8 mouse cellular contexts compared by ENCODE assay signal in genomic region chr7:27490543-27491329, GRCm38 (mm10). TPM values are rescaled to one million over a fixed set of nuclear protein-coding genes. Genes with fewer than 3 reads are reported as not detected.
DNase-seq lines count a peak whose midpoint lies in the region; ATAC-seq lines count a peak whose summit lies in the region.

No protein-coding gene starts in this region.

- DNase-seq in B cell, adult 2 months = peak; percentile 93 to 94
- peak; percentile 93 for DNase-seq in brain, adult 2 months (ENCODE audit: low read depth, low spot score)
- peak; percentile 97 for DNase-seq in heart, embryonic 10.5 days (ENCODE audit: low spot score)
- DNase-seq in liver = peak; percentile 96
- peak; percentile 85 to 86 for DNase-seq in monocyte, adult 2 months (ENCODE audit: low read depth in 1 of 2, low spot score in 2 of 2)
- DNase-seq in spleen, postnatal 4 days (ENCODE audit: low spot score in 2 of 2) = peak; percentile 91 to 98

- peak; percentile 70 for ATAC-seq in erythroblast, adult 5-6 weeks (replicated peaks; ENCODE audit: low FRiP score, poor library complexity, severe bottlenecking)
- peak; percentile 86 for ATAC-seq in kidney, embryonic 15.5 days (replicated peaks; ENCODE audit: low FRiP score)

- WGBS in heart, embryonic 10.5 days = under 1% methylated on average over 33 of the region's 33 CpGs
- WGBS in kidney, embryonic 15.5 days = 0% methylated on average over 30 of the region's 33 CpGs

- no peaks in the 10 kb centered on the region for H3K27me3 ChIP-seq in heart, embryonic 10.5 days (ENCODE audit: insufficient read depth, poor library complexity, severe bottlenecking)
- H3K27me3 ChIP-seq in kidney, embryonic 15.5 days = no peaks in the 10 kb centered on the region

- peak overlapping the region; percentile 49 for H3K9ac ChIP-seq in kidney, embryonic 15.5 days

- H3K4me3 ChIP-seq in heart, embryonic 10.5 days = peak overlapping the region; percentile 56
- peak overlapping the region; percentile 40 for H3K4me3 ChIP-seq in kidney, embryonic 15.5 days (replicated peaks)

- H3K4me2 ChIP-seq in kidney, embryonic 15.5 days = peak overlapping the region; percentile 64

- H3K36me3 ChIP-seq in heart, embryonic 10.5 days = peaks cover 14% of the 10 kb centered on the region
- H3K36me3 ChIP-seq in kidney, embryonic 15.5 days = peaks cover 9% of the 10 kb centered on the region

- no peaks in the 10 kb centered on the region for H3K9me3 ChIP-seq in heart, embryonic 10.5 days
- H3K9me3 ChIP-seq in kidney, embryonic 15.5 days (replicated peaks) = no peaks in the 10 kb centered on the region

- H3K4me1 ChIP-seq in heart, embryonic 10.5 days = peaks cover 52% of the 10 kb centered on the region
- peaks cover 46% of the 10 kb centered on the region for H3K4me1 ChIP-seq in kidney, embryonic 15.5 days

- H3K27ac ChIP-seq in heart, embryonic 10.5 days = peak overlapping the region; percentile 93
- H3K27ac ChIP-seq in kidney, embryonic 15.5 days = peak overlapping the region; percentile 97

RNA-seq across cellular contexts. Expression of gene Sertad1, which starts 4.0 kb away (rescaled TPM):
- total RNA-seq in erythroblast, adult 5-6 weeks (2015; ENCODE audit: low replicate concordance) = 26.5 and 34.1 TPM in 2 replicates
- total RNA-seq in erythroblast, adult 5-6 weeks (2017; ENCODE audit: low replicate concordance) = 26.2 and 30.5 TPM in 2 replicates
- 34.8 and 38.9 TPM in 2 replicates for polyA plus RNA-seq in heart, embryonic 10.5 days (2016; fragmentation: Nextera tagmentation; extraction: Ambion mirVana)
- 40.5 and 41.0 TPM in 2 replicates for polyA plus RNA-seq in kidney, embryonic 15.5 days (2015; fragmentation: Nextera tagmentation; extraction: Ambion mirVana)

RNA-seq across cellular contexts. Expression of gene Prx, which starts 8.4 kb away (rescaled TPM):
- not detected in 2 replicates for total RNA-seq in erythroblast, adult 5-6 weeks (2015; ENCODE audit: low replicate concordance)
- 0.28 and 0.43 TPM in 2 replicates for total RNA-seq in erythroblast, adult 5-6 weeks (2017; ENCODE audit: low replicate concordance)
- 2.4 and 2.8 TPM in 2 replicates for polyA plus RNA-seq in heart, embryonic 10.5 days (2016; fragmentation: Nextera tagmentation; extraction: Ambion mirVana)
- 4.0 and 4.8 TPM in 2 replicates for polyA plus RNA-seq in kidney, embryonic 15.5 days (2015; fragmentation: Nextera tagmentation; extraction: Ambion mirVana)

RNA-seq across cellular contexts. Expression of gene Sertad3, which starts 17.2 kb away (rescaled TPM):
- 31.8 and 57.3 TPM in 2 replicates for total RNA-seq in erythroblast, adult 5-6 weeks (2015; ENCODE audit: low replicate concordance)
- 56.2 and 61.8 TPM in 2 replicates for total RNA-seq in erythroblast, adult 5-6 weeks (2017; ENCODE audit: low replicate concordance)
- polyA plus RNA-seq in heart, embryonic 10.5 days (2016; fragmentation: Nextera tagmentation; extraction: Ambion mirVana) = 19.0 and 23.8 TPM in 2 replicates
- 30.3 and 32.0 TPM in 2 replicates for polyA plus RNA-seq in kidney, embryonic 15.5 days (2015; fragmentation: Nextera tagmentation; extraction: Ambion mirVana)

RNA-seq across cellular contexts. Expression of gene Hipk4, which starts 32.3 kb away (rescaled TPM):
- not detected in 2 replicates for total RNA-seq in erythroblast, adult 5-6 weeks (2015; ENCODE audit: low replicate concordance)
- not detected in 2 replicates for total RNA-seq in erythroblast, adult 5-6 weeks (2017; ENCODE audit: low replicate concordance)
- polyA plus RNA-seq in heart, embryonic 10.5 days (2016; fragmentation: Nextera tagmentation; extraction: Ambion mirVana) = 0.54 and 0.59 TPM in 2 replicates
- 0.39 and 0.92 TPM in 2 replicates for polyA plus RNA-seq in kidney, embryonic 15.5 days (2015; fragmentation: Nextera tagmentation; extraction: Ambion mirVana)

RNA-seq across cellular contexts. Expression of gene Blvrb, which starts 43.0 kb away (rescaled TPM):
- 379 and 403 TPM in 2 replicates for total RNA-seq in erythroblast, adult 5-6 weeks (2015; ENCODE audit: low replicate concordance)
- 431 and 604 TPM in 2 replicates for total RNA-seq in erythroblast, adult 5-6 weeks (2017; ENCODE audit: low replicate concordance)
- 88.8 and 94.6 TPM in 2 replicates for polyA plus RNA-seq in heart, embryonic 10.5 days (2016; fragmentation: Nextera tagmentation; extraction: Ambion mirVana)
- polyA plus RNA-seq in kidney, embryonic 15.5 days (2015; fragmentation: Nextera tagmentation; extraction: Ambion mirVana) = 44.5 and 57.4 TPM in 2 replicates

Comparison
In these comparisons a context has a peak if more than half of its experiments do, and no peak if none do; other contexts are left out.
1. Peak in every context shown above with its lines: DNase-seq, ATAC-seq, H3K4me3 ChIP-seq and H3K27ac ChIP-seq.